Mouse (Mus musculus): Measurements from ENCODE around the gene Hps5. TPM values are rescaled to one million over a fixed set of nuclear protein-coding genes. Genes with fewer than 3 reads are reported as not detected.
"Not testable (repeated sequence)": the region's sequence is repeated elsewhere in the genome, so short reads cannot be mapped to it uniquely, and the experiment has no call there.

Gene Hps5
- 17.9 and 20.3 TPM in 2 replicates for polyA plus RNA-seq (2012; rRNA removed)

DNA sequence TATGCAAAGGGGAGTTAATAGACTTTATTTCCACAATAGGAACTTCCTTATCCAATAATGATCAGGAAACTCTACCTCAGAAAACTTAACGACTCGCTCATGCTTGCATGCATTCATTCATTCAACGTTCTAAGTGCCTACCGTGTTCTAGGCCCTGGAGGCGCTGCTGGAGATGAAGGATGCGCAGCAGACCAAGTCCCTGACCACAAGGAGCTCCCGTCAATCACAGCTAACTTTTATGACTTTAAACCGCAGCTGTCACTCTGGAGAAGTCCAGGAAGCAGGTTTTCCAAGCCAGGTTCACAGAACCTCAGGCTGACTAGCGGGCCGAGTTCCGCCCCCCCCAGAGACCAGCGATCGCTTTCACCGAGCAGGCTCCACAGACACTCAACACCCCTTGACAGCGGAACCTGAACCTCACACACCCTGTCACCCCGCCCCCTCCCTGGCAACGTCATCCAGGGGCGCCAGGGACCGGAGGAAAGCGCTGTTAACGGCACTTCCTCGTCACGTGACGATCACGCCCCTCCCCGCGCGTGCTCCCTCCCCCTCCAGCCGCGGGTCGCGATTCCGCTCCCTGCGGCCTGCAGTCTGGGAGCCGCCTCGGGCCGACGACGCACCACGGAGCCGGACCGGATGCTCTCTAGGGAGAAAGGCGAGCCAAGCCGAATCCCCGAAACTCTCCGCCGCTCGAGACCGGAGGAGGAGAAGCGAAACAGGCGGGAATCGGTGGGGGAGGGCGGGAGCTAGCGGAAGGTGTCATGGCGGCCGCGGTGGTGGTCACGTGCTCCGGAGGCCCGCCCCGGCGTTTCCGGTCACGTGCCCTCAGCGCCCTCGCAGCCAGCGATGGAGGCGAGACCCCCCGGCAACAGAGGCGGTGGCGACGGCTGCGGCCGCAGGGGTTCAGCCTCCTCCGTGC is at the start of gene Hps5, which contains the start of gene Gtf2h1:
TSS of gene Hps5 (minus strand) at position 778 of the 919 bp plus-strand sequence.
TSS of gene Gtf2h1 (plus strand) at position 817 of the 919 bp plus-strand sequence.
- no peak for DNase-seq (ENCODE audit: low read depth)

DNA sequence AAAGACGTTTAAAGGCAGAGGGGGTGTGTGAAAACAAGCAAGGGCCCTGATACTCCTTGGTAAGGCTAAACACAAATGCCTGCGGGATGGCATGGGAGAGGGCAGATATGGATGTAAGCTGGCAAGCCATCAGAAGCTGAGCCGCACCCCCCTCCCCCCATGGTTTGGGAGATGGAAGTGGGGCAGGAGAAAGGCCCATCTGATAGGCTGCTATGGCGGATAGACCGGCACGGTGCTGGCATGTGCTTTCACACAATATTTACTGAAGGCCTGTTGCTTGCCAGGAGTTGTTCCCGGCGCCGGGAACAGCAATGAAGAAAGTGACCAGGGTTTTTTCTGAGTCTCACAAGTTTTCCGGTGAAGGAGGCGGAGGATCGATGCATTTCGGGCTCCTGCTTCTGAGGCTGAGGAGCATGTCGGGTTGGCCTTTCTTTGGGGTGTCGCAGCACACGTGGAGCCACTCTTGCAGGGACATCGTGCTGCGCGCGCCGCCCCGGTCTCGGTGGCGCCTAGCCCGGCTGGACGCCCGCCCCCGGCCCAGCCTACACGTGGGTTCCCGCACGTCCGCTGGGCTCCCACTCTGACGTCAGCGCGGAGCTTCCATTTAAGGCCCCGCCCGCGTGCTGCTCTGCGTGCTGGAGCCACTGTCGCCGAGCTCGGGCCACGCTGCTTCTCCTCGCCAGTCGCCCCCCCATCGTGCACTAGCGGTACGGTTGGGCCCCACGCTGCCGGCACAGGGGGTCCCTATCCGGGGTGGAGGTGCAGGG is 49.5 kb upstream of the Hps5 start:
- DNase-seq (ENCODE audit: low read depth), result no peak

DNA sequence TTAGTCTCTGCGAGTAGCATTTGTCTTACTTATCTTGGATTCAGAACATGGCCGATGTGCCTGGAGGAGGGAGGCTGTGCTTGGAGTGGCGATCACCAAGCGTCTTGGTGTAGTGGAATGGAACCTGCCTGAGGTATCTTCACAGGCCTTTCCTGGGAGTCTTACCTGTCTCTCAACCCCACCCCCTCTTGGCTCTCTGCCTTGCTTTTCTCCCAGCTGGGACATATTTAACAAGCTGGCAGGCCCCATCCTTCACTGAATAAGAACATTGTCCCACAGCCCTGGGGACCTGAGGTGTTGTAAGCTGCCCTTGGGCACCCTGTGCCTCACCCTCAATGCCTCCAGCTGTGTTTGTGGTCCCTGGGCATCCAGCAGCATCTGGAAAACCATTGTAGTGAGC is 47.7 kb upstream of the Hps5 start:
- DNase-seq (ENCODE audit: low read depth), result no peak

DNA sequence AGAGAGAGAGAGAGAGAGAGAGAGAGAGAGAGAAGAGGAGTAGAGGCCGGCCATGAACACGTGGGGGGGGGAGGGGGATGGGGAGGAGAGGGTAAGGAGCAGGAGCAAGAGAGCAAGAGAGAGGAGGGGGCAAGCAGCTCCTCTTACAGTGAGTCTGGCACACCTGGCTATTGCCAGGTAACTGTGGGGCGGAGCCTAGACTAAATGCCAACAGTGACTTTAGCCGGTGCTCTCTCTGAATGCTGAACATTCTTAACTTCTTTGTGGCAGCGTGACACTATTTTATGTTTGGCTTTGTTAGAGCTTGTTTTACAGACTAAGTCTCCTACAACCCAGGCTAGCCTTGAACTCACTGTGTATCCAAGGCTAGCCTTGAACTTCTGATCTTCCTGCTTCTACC is 46.4 kb upstream of the Hps5 start:
- no peak for DNase-seq (ENCODE audit: low read depth)

DNA sequence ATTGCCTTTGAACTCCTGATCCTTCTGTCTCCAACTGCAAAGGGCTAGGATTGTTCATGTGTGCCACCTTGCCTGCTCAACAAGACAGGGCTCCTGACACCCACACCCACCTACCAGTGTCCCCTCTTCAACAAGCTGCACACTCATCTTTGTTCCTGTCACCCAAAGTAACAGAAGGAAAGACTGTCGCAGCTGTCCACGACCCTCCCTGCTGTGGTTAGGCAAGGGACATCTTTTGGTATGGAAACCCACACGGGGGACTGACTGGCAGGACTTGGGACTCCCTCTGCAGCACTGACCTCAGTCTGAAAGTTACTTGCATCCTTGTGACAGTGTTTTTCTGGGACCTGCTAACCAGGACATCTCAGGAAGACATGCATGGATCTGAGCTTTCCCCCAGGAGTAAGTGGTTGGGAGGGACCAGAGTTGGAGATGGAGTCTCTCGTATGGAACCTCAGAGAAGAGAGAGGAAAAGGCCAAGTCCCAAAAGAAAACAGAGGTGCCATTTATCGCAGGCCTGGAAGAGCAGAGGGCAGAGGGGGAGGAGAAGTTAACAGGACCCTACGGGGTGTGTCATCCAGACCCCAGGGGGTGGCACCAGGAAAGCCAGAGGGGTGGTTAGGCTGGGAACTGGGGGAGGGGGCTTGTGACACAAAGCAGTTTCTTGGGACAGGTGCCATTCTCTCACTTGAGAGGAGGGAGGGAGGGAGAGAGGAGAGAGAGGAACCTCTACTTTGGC is 45.1 kb upstream of the Hps5 start, which contains the start of gene Ldha:
TSS of gene Ldha (plus strand) at position 689 of the 739 bp plus-strand sequence.
- DNase-seq (ENCODE audit: low read depth), result no peak

DNA sequence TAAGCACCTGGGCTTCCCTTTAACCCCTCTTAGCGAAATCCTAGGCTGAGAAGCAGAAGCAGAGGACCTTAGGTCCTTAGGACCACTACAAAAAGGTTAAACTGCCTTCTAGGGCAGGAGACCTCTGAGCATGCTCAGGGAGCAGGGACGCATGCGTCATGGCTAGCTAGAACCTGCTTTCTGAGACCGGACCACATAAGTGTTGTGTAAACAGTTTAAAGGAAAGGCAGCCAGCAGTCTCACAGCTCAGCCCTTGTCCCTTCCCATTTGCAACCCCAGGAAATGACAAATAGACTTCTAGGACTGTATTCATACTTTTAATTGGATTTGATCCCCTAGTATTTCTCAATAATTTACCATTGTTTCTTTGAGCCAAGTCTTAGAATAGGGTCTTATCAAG is 44.5 kb upstream of the Hps5 start:
- DNase-seq (ENCODE audit: low read depth), result no peak

DNA sequence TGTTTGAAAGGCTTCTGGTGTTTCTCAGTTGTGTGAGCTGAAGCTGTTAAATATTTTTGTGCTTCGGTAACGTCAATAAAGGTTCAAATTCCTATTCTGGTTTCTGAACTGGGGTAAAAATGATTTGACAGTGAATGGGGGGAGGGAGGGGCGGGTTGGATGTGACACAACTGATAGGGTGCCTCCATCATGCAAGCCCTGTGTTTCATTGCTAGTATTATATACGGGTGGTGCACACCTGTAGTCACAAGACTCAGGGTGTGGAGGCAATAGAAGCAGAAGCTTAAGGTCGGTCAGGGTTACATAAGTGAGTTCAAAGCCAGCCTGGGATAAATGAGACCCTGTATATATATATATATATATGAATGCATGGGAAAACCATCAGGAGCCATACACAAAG is 44.0 kb upstream of the Hps5 start:
- DNase-seq (ENCODE audit: low read depth), result no peak

DNA sequence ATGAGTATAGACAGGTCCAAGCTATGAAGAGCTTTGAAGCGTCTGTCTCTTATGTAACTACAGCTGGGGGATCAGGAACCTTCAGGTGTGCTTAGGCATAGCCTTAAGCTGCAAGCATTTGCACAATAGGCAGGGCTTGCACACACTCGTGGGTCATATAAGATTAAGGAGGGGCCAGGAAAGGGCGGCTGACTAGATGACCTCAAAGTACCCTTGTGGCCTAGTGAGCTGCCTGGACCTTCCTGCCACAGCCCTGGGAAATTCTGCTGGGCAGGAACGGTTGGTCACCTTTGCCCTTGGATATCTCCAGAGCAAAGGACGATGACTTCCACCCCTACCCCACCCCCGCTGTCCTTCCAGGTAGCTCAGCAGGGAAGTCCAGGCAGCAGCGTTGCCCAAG is 43.6 kb upstream of the Hps5 start:
- no peak for DNase-seq (ENCODE audit: low read depth)

DNA sequence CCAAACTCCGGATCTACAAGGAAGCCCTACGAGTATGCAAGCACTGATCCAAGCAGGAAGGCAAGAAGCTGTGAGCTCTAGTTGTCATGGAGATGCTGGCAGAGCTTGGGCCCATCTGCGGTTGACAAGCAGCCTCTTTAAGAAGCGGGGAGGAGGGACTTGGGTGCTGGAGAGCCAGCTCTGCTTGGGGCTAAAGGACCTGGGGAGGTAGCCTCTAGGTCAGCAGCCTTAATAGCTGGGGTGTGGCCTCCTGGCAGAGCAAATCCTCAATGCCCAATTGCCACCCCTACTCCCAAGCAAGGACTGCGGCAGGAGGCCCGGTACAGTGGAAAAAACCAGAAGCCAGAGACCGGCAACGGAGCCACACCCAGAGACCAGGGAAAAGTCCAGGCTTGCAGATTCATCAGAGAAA is 43.0 kb upstream of the Hps5 start:
- no peak for DNase-seq (ENCODE audit: low read depth)

DNA sequence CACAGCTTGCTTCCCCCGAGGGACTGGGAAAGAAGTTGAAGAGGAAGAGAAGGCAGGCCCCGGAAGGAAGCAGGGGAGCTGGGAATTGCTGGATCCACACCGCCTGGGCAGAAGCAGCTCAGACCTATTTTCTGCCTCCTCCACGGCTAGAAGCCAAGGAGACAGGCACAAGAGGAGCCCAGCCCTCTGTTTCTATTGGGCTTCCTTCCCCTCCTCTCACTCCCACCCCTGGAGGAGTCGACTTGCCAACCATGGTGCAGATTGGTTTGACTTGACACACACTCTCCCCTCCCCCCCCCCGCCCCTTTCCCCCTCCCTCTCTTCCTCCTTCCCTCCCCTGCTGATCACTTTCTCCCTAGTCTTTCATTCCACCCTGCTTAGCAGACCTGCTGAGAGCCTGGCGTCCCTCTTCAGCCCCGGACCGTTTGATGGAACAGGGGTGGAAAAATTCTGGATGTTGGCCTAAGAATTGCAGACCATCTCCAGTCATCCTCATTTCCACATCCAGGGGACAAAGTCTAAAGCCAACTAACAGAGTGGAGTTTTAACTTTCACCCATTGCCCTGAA is 42.3 kb upstream of the Hps5 start:
- no peak for DNase-seq (ENCODE audit: low read depth)

DNA sequence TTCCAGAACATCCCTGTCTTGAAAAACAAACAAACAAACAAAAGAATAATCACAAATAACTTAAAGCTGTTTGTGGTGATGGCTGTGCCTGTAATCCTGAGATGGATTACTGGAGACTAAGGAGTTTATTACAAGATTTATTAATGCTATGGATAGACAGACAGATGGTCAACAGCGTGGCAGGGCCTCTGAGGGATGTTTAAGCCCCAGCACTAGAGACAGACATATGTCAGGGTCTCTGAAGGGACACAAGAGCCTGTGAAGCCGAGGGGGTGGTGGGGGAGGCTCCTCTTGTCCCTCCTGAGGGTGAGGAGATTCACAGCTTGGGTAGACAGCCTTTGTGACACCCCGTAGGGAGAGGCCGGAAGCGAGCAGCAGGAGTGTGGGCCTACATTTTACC is 41.2 kb upstream of the Hps5 start:
- DNase-seq (ENCODE audit: low read depth), result no peak

DNA sequence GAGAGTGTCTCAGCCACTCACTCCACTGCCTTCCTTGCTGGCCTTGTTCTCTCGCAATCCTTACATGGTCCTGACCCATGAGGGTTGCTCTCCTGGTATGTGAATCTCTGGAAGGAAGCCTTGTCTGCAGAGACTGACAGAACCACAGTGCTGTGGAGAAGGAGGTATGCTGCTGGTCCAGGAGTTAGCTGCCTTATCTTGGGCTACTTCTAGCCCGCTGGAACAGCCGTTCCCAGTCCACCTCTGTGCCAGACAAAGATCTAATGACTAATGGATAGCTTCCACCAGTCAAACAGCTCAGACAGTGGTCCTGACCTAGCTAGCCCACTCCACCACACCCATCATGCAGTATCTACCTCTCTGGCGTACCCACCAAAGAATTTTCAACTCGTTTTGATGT is 40.5 kb upstream of the Hps5 start:
- no peak for DNase-seq (ENCODE audit: low read depth)

DNA sequence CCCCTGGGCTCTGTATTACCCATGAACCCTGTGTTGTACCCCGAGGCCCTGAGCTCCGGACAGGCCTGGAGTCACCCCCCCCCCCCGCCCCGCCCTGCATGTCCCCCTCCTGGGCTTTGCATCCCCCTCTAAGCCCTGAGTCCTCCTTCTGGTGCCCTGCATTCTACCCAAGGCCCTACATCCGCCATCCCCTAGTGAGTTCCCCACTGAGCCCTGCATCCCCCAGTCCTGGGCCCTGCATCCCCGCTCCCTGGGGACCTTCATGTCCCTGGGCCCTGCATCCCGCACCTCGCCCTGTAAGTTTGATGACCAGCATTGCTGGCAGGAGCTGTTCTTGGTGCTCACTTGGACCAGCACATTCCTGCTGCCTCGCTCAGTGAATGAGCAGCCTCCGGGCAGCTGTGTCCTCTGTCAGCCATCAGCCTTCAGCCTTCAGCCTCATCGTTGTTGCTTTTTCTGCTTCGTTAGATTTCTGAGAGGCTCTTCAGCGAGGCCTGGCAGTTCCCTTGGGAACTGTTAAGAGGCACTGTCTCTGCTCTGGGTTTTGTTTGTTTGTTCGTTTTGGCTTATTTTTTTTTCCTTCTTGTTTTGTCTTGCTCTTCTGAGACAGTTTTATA is 39.2 kb upstream of the Hps5 start:
- DNase-seq (ENCODE audit: low read depth), result no peak

DNA sequence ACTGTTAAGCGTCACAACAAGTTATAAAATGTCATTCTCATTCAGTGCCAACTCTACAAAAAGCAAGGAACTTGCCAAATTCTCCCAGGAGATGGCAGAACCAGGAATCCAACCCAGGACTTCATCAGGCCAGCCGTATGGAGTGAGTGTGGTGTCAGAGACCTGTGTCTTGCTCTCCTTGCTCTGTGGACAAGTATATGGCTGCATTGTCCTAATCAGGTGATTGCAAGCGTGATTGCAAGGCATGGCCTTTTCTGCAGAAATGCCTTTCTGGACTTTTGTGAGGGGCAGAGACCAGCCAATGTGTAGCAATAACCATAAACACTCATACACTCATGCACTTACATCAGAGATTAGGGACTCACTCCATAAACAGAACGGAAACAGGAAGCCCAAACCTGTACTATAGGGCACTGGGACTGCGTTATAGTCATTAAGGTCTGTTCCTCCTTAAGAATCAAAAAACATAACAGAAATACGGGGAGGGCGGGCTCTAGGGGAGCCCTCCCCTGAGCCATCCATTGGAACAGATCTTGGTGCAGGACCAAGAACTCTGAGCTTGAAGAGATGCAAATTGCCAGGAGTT is 37.9 kb upstream of the Hps5 start:
- DNase-seq (ENCODE audit: low read depth), result no peak

DNA sequence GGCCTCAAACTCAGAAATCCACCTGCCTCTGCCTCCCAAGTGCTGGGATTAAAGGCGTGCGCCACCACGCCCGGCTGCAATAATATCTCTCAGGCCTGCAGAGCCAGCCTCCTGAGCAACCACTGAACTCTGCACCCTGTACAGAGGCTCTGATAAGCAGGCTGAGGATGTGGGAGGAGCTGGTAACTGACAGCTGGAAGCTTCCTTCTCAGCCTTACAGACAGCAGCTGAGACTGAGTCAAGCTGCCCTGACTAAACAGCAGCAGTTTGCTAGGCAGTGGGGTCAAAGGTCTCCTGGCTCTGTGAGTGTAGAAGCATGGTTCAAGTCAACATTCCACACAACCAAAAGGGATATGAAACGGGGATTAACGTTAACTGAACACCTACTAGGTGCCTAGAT is 37.4 kb upstream of the Hps5 start:
- no peak for DNase-seq (ENCODE audit: low read depth)

DNA sequence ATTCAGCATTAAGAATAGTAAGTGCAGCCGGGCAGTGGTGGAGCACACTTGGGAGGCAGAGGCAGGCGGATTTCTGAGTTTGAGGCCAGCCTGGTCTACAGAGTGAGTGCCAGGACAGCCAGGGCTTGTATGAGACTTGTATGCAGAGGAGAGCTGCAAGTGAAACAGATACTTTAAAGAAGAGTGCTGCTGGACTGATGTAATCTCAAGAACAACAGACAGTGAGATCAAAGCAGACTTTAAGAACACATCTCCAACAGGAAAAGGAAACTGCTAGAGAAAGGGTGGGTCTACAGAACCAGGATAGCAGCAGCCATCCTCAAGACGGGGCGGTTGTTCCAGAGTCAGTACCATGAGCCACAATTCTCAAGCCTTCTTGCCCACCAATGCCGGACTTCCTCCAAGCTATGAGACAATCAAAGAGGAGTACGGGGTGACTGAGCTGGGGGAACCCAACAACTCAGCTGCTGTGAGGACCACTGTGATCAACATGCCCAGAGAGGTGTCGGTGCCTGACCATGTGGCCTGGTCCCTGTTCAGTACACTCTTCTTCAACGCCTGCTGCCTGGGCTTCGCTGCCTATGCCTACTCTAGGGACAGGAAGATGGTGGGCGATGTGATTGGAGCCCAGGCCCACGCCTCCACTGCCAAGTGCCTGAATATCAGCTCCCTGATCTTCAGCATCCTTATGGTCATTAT is 36.4 kb upstream of the Hps5 start:
- DNase-seq (ENCODE audit: low read depth), result not testable (repeated sequence)

DNA sequence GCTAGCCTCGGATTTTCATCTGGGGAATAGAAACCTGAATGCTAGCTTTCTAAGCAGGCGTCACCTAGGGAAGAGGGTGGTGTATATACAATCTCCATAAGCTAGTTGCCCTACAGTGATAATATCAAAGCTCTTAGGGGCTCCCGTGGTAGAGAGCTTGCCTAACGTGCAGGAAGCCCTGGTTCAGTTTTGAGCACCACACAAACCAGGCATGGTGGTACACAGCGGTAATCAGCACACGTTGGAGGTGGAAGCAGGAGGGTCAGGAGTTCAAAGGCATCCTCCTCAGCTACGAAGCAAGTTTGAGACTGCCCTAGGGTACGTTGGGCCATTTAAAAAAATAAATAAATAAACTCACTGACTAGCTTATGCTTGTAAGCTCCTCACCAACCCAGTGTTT is 35.8 kb upstream of the Hps5 start:
- no peak for DNase-seq (ENCODE audit: low read depth)

DNA sequence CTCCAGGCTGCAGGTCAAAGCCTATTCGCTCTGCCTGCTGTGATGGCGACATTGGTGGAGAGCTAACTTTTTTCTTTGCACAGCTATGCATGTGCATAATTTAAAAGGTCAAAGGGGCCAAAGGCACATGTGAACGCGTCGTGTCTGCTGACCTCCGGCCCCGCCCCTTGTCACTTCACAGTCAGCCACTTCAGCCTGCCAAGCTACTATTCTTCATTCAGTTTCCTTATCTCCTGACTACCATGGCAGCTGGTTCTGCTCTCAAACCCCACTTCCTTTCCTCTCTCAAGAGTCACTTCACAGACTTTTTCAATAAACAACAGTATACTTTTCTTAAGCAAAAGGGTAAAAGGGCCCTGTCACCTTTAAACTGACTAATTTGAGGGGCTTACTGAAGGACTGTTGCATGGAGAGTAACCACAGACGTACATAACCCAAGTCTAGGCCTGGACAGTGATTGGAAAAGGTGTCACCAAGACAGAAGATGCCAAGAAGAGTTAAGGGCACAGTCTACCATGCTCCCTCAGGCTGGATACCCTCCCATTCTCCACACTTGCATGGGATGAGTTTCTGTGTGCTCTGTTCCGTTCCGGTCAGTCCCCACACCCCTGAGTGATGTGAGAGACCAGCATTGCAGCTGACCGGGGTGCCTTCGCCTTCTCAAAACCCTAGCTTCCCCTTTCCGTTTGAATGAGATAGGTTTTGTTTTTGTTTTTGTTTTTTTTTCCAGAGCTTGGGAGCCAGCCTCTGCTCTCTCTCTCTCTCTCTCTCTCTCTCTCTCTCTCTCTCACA is 35.1 kb upstream of the Hps5 start:
- DNase-seq (ENCODE audit: low read depth), result no peak

DNA sequence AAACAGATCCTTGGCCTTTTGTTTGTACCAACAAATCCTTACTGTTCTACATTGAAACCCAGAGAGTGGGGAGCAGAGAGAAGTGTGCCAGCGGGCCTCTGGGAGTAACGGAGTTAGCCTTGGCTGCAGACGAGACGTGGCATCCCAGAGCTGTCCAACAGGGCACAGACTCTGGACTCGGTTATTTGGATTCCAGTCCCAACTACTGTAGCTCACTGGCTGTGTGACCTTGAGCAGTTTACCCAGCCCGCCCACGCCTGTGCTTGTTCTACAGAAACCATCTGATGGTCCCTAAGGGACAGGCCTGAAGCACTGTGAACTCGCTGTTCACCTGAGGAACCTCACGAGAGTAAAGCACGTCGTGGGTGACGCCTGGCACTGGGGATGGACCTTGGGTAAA is 34.0 kb upstream of the Hps5 start:
- DNase-seq (ENCODE audit: low read depth), result no peak

DNA sequence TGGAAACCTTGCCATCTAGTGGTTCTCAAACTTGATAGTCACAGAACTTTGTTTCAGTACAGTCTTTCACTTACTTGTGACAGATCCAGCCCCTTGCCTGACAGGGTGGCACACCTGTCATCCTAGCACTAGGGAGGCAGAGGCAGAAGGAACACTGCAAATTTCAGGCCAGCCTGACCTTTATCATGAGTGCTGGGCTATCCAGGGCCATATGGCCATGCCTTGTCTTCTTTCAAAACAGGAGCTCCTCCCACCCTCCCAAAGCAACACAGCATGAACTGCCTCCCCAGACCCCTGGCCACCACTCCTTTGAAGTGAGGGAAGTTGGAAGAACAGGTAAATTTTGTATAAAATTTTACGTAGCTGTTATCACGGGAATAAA is 31.9 kb upstream of the Hps5 start:
- DNase-seq (ENCODE audit: low read depth), result no peak
